Mouse (Mus musculus): Measurements from ENCODE around the gene Ppil1. TPM values are rescaled to one million over a fixed set of nuclear protein-coding genes. Genes with fewer than 3 reads are reported as not detected.
"Not testable (repeated sequence)": the region's sequence is repeated elsewhere in the genome, so short reads cannot be mapped to it uniquely, and the experiment has no call there.

Ppil1 gene
- total RNA-seq, 2 experiments from 2014 or later, result 37.5 to 57.3 TPM

GRCm38 (mm10) chr17:29253684-29254083, 10.3 kb downstream of the Ppil1 start:
- ATAC-seq (ENCODE audit: poor library complexity, severe bottlenecking), result no peak

DNA sequence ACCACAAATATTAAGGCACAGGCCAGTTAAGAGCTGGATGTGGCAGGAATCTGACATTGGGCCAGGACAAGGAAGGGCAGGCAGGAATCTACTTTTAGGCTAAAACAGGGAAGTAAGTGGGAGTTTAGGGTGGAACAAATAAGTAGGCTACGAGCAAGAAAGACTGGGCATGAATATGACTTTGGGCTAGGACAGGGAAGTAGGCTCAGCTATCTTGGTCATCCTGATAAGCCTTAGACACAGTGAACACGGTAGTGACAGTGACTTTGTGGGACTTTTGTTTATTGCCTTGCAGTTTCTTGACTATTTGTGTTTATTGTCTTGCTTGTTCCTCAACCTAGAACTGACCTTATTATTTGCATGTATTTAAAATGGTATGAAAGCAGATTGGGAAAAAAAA, 10.8 kb downstream of the Ppil1 start:
- no peak for ATAC-seq (ENCODE audit: poor library complexity, severe bottlenecking)

DNA sequence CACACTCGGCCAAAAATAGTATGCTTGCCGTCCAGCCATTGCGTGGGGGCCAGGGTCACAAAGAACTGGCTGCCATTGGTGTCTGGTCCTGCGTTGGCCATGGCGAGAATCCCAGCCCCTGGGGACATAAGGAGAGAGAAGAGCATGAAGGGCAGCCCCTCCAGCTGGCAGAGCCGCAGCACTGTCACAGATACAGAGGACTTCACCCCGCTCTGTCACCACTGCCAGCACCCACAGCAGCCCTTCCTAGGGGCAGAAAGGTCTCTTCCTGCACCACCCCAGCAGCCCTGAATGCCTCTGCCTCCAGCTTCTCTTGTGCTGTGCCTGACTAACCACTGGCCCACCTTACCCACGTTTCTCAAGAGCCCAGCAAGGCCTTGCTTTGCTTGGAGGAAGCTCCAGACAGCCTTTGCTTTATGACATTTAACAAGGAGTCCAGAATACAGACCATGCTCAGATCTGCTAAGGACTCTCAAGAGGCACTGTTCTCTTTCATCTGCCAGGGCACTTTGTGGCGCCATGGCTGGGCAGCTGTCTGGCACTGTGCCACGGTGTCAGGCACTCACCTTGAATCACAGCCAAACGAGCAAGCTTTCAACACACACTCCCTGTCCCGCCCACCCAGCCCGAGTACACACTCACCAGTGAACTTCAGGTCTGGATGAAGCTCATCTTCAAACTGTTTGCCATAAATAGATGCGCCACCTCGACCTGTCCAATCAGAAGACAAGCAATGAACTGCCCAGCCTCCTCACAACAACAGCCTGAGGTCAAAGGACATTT, 12.2 kb downstream of the Ppil1 start:
- no peak for ATAC-seq (ENCODE audit: poor library complexity, severe bottlenecking)

GRCm38 (mm10) chr17:29251006-29251405, 13.0 kb downstream of the Ppil1 start:
- not testable (repeated sequence) for ATAC-seq (ENCODE audit: poor library complexity, severe bottlenecking)

GRCm38 (mm10) chr17:29249512-29249911, 14.5 kb downstream of the Ppil1 start:
- ATAC-seq (ENCODE audit: poor library complexity, severe bottlenecking), result no peak

DNA sequence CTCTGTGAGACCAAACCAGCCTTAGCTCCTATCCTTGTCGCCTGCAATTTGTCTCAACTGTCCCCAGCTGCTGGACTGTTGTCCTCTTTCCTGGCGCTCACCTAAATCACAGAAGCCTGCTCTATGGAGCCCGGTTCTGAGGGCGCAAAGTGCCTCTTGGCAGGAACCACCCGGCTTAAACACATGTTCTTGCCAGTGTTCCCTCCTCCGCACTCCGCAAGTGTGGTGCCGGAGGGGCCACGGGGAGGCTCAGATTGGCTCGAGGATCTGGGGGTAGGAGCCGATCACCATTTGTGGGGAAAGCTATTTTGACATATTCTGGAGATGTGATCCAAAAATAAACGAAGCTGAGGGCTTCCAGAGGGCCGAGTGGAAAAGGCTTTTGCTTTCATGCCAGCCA, 16.1 kb downstream of the Ppil1 start:
- no peak for ATAC-seq (ENCODE audit: poor library complexity, severe bottlenecking)

GRCm38 (mm10) chr17:29246602-29247001, 17.4 kb downstream of the Ppil1 start:
- ATAC-seq (ENCODE audit: poor library complexity, severe bottlenecking), result peak; percentile 63

DNA sequence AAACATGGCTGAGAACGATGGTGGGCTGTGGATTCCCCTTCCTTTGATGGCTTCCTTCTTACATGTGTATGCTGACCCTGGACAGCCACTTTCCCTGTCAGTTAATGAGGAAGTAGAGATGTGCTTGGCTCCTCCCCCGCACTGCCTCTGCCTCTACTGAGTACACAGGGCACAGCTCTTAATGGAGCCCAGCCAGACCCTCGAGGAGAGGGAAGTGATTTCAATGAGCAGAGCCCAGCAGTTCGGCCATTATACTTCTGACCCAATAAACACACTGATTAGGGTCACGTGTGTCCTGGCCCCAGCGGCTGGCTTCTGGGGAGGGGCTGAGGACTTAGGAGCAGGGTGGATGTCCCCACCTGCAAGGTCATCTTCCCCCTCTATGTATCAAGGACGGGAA, 18.3 kb downstream of the Ppil1 start:
- ATAC-seq (ENCODE audit: poor library complexity, severe bottlenecking), result peak; percentile 82

DNA sequence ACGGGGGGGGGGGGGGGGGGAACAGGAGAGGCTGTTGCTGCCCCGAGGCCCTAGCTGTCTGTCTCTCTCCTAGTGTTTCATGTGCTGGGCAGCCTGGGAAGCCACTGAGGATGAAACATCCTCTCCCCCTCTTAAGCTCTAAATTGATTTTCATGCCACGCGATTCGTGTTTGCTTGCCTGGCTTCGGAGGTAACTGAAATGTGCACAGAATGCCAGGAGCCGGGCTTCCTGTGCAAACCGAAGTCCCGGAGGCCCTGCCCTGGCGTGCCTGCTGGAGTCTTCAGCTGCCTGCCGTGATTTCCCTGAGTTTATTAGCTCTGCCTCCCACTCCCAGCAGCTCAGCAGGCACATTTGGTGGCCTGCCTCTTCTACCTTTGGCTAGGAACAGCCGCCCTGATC, 19.1 kb downstream of the Ppil1 start:
- no peak for ATAC-seq (ENCODE audit: poor library complexity, severe bottlenecking)

GRCm38 (mm10) chr17:29238421-29238945, 25.5 kb downstream of the Ppil1 start:
- ATAC-seq (ENCODE audit: poor library complexity, severe bottlenecking), result no peak

DNA sequence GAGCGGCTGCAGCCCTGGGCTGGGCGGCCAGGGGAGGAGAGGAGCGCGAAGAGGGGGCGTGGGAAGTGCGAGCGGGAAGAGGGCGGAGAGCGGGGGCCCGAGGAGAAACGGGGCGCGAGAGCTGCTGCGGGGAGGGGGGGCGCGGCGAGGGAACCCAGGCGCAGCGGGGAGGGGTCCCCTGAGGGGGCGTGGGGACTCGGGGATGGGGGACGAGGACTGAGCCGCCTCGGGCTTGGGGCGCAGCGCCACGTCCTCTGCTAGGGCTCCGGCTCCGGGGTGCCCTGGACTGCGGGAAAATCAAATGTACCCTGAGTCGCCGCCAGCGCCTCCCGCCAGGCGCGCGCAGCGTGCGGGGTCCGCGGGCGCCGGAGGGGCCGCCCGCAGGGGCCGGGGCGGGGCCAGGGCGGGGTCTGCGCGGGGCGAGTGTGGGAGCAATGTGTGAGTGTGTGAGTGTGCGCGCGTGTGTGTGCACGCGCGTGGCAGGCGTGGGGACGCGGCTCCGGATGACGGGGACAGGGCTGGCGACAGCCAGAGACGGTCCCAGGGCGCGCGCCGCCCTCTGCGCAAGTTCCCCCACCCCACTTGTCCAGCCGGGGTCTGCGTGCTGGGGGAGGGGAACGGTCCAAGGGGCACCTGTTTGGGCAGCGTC, 26.1 kb downstream of the Ppil1 start, which contains the start of gene Cpne5:
Cpne5 (minus strand) TSS at position 396 of the 649 bp plus-strand sequence.
- ATAC-seq (ENCODE audit: poor library complexity, severe bottlenecking), result peak; percentile 35; the same call in 1 of the 2 replicates

- no peak for ATAC-seq (ENCODE audit: poor library complexity, severe bottlenecking)
These were observed 26.7 kb downstream of the Ppil1 start for GRCm38 (mm10) chr17:29237267-29237771.

DNA sequence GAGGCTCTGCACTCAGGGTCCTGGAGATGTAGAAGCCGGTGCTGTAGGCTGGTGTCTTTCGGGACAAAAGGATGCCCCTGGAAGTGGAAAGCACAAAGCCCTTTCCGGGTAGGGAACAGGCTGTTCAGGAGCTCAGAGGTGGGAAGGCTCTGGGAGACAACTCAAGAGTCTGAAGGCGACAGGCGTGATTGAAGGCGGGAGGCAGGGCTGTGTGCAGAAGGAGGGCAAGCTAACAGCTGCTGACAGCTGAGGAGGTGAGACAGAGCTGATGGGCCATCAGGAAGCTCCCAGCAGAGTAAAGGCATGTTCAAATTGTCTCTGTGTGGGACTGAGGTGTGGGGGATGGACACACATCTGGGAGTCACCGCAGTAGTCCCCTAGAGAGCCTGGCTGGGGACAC, 27.9 kb downstream of the Ppil1 start:
- ATAC-seq (ENCODE audit: poor library complexity, severe bottlenecking), result no peak

DNA sequence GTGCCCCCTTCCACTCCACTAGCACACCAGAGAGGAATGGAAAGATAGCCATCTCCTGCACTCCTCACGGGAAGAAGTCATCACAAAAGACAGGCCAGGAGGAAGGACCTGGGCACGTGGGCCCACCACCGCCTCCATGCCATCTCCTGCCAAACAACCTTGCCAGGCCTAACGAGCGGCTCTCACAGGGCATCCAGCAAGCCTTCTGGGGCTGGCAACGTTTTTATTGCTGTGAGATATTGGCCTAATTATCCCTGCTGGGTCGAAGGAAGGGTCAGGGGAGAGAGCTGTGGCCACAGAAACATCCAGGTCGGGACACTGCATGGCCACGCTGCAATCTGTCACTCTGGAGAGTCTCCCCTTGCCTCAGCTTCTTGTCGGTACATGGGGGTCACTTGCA, 32.9 kb downstream of the Ppil1 start:
- ATAC-seq (ENCODE audit: poor library complexity, severe bottlenecking), result no peak

- no peak for ATAC-seq (ENCODE audit: poor library complexity, severe bottlenecking)
These were observed 43.4 kb downstream of the Ppil1 start for GRCm38 (mm10) chr17:29220631-29221030.

GRCm38 (mm10) chr17:29218017-29218416, 46.0 kb downstream of the Ppil1 start:
- no peak for ATAC-seq (ENCODE audit: poor library complexity, severe bottlenecking)

DNA sequence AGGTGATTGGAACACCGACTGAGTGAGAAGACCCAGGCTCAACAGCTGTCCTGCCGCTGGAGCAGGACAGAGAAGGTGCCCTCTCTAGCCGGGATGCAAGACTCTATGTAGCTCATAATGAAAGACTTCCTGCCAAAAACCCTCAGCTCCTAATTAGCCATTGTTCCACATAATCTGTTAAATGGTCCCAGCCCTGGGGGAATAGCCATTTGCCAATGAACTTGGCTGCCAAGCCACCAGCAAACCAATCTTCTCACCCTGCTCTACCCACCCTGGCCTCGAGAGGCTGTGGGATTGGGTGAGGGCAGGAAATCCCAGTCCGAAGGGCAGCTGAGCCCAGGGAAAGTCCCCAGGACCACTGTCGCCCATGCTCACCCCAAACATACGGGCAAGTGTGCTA, 47.9 kb downstream of the Ppil1 start:
- no peak for ATAC-seq (ENCODE audit: poor library complexity, severe bottlenecking)

DNA sequence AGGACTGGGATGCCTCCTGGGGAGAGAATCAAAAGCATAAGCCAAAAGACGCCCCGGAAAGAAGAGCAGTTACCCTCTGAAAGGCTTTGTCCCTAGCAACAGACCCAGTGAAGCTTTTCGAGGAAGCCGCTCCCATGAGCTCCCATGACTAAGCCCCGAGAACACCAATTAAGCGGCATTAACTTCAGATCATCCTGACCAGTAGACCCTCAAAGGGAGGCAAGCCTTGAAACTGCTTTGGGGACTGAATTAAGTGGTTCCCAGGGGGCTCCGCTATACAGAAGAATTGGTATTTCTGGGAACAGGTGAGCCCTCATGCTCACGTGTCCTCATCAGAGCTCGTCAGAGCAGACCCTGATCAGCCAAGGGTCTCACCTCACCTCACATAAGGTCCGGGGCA, 49.3 kb downstream of the Ppil1 start:
- no peak for ATAC-seq (ENCODE audit: poor library complexity, severe bottlenecking)

GRCm38 (mm10) chr17:29214193-29214456, 49.9 kb downstream of the Ppil1 start:
- no peak for ATAC-seq (ENCODE audit: poor library complexity, severe bottlenecking)

- ATAC-seq (ENCODE audit: poor library complexity, severe bottlenecking), result no peak
These were observed 50.4 kb downstream of the Ppil1 start for GRCm38 (mm10) chr17:29213381-29214192.

DNA sequence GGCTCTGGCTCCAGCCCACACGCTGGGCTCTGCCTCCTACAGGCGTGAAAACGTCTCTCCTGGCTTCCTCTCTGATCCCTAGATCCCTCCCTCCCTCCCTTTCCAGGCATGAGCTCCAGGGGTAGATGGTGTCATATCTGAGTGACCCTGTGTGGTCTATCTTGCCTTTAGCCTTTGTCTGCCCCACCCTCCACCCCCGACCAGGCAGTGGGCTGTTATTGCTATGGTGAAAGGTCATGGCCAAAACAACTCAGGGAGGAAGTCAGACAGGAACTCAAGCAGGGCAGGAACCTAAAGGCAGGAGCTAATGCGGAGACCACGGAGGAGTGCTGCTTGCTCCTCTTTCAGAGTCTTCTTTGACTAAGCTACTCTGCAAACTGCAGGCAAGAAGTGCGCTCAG, 52.1 kb downstream of the Ppil1 start:
- no peak for ATAC-seq (ENCODE audit: poor library complexity, severe bottlenecking)

Data from megakaryocyte, adult 5-6 weeks (primary cell).